Mouse (Mus musculus): Measurements from ENCODE around the gene Chrng. TPM values are rescaled to one million over a fixed set of nuclear protein-coding genes. Genes with fewer than 3 reads are reported as not detected.
A peak's percentile ranks its signal among the peaks of the same experiment; 100 is the strongest.

The Chrng gene
- total RNA-seq, 1 experiment: 0.13 TPM

- no peak for DNase-seq (ENCODE audit: low read depth, low spot score)
- no peaks in the 10 kb centered on the region for H3K36me3 ChIP-seq (ENCODE audit: control insufficient read depth, insufficient read depth, low read length, poor library complexity, severe bottlenecking)
Measured at GRCm38 (mm10) chr1:87183013-87183412, 21.4 kb upstream of the Chrng start, which contains the start of gene Prss56. TSS of gene Prss56 (plus strand) at chr1:87183313.

DNA sequence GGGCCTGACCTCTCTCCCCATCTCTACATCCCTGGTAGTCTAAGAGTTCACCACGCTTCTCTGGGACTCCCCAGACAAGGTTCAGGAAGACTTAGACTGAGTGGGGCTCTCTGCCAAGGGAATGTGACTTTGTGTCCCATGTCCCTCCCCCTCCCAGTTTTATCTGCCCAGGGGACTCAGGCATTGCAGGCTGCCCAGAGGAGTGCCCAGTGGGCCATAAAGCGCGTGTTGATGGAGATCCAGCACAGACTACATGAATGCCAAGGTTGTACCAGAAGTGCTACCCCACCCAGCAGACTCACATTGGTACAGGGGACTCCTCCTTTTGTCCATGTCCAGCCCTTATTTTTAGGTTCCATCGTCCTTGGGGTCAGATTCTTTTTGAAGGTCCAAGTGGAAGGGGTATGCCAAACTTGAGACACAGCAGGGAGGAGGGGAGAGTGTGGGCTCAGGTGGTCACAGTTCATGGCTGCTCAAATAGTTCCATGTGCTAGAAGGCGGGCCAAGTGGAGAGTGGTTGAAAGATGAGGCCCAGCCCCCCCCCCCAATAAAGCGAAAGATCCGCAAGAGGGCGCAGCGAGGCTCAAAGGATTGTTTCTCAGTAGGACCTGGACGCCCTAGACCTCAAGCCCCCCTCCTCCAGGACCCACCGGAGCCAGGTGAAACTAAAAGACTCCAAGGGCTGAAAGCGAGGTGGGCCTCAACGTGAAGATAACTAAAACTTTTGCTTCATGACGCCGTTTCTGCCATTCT lies 20.3 kb upstream of the Chrng start:
- H3K9ac ChIP-seq (ENCODE audit: insufficient read depth, low read depth, low read length, poor library complexity, severe bottlenecking): no peak overlapping the region
- in situ Hi-C loops (cut with MboI; ENCODE audit: low sequenced_read_pairs in 2 of 2, unreplicated experiment in 2 of 2): no loop called here

More at GRCm38 (mm10) chr1:87183013-87183412, 21.4 kb upstream of the Chrng start, which contains the start of gene Prss56:
- TF ChIP-seq ZC3H11A (IDR thresholded peaks at IDR 0.05; ENCODE audit: borderline replicate concordance, low read depth, low read length): no peak
- TF ChIP-seq ZNF384 (IDR thresholded peaks at IDR 0.05; ENCODE audit: low read depth, low read length): no peak
- no peak for TF ChIP-seq CHD2 (IDR thresholded peaks at IDR 0.05; ENCODE audit: low read depth, low read length)
- TF ChIP-seq HCFC1 (IDR thresholded peaks at IDR 0.05; ENCODE audit: borderline replicate concordance, insufficient read depth, low read length): no peak
- no peak for TF ChIP-seq MAFK (IDR thresholded peaks at IDR 0.05; ENCODE audit: insufficient read depth, low read depth, low read length)
- peaks cover 2 to 15% of the 10 kb centered on the region in 2 experiments; a peak in 3 of 4 replicates for H3K4me1 ChIP-seq (ENCODE audit: control insufficient read depth in 2 of 2, insufficient read depth in 2 of 2, low read length in 2 of 2, poor library complexity in 1 of 2)
- peak within 1 kb of the TSS; percentile 26 to 45; a peak in 2 of 4 replicates for H3K4me3 ChIP-seq (ENCODE audit: insufficient read depth in 1 of 2, low read depth in 1 of 2, low read length in 2 of 2, poor library complexity in 1 of 2, severe bottlenecking in 1 of 2)
- H3K27ac ChIP-seq (ENCODE audit: insufficient read depth, low read depth, low read length, poor library complexity, severe bottlenecking): no peak within 1 kb of the TSS
- in situ Hi-C loops (cut with MboI; ENCODE audit: low sequenced_read_pairs in 2 of 2, unreplicated experiment in 2 of 2): no loop called here
- no peaks in the 10 kb centered on the region for H3K9me3 ChIP-seq (ENCODE audit: control insufficient read depth, insufficient read depth, low read depth, low read length)
- no peak within 1 kb of the TSS for H3K9ac ChIP-seq (ENCODE audit: insufficient read depth, low read depth, low read length, poor library complexity, severe bottlenecking)

GRCm38 (mm10) chr1:87184751-87185139 lies 19.7 kb upstream of the Chrng start:
- Histone ChIP-seq H3K9ac (ENCODE audit: insufficient read depth, low read depth, low read length, poor library complexity, severe bottlenecking) (no peak overlapping the region), H3K4me1 (ENCODE audit: control insufficient read depth in 2 of 2, insufficient read depth in 2 of 2, low read length in 2 of 2, poor library complexity in 1 of 2) (peaks cover 2 to 15% of the 10 kb centered on the region in 2 experiments; a peak in 3 of 4 replicates), H3K27ac (ENCODE audit: insufficient read depth, low read depth, low read length, poor library complexity, severe bottlenecking) (no peak overlapping the region), H3K4me3 (ENCODE audit: insufficient read depth in 1 of 2, low read depth in 1 of 2, low read length in 2 of 2, poor library complexity in 1 of 2, severe bottlenecking in 1 of 2) (peak overlapping the region in 1 of 2 experiments; percentile 8; a peak in 1 of 4 replicates), H3K9me3 (ENCODE audit: control insufficient read depth, insufficient read depth, low read depth, low read length) (no peaks in the 10 kb centered on the region), H3K36me3 (ENCODE audit: control insufficient read depth, insufficient read depth, low read length, poor library complexity, severe bottlenecking) (no peaks in the 10 kb centered on the region)
- TF ChIP-seq ZC3H11A (IDR thresholded peaks at IDR 0.05; ENCODE audit: borderline replicate concordance, low read depth, low read length): no peak
- TF ChIP-seq MAFK (IDR thresholded peaks at IDR 0.05; ENCODE audit: insufficient read depth, low read depth, low read length): no peak
- TF ChIP-seq ZNF384 (IDR thresholded peaks at IDR 0.05; ENCODE audit: low read depth, low read length): no peak
- TF ChIP-seq CHD2 (IDR thresholded peaks at IDR 0.05; ENCODE audit: low read depth, low read length): no peak
- no peak for TF ChIP-seq HCFC1 (IDR thresholded peaks at IDR 0.05; ENCODE audit: borderline replicate concordance, insufficient read depth, low read length)
- DNase-seq (ENCODE audit: low read depth, low spot score): peak; percentile 79
- in situ Hi-C loops (cut with MboI; ENCODE audit: low sequenced_read_pairs in 2 of 2, unreplicated experiment in 2 of 2): no loop called here

More for the DNA sequence above, 20.3 kb upstream of the Chrng start:
- Histone ChIP-seq H3K4me3 (ENCODE audit: insufficient read depth in 1 of 2, low read depth in 1 of 2, low read length in 2 of 2, poor library complexity in 1 of 2, severe bottlenecking in 1 of 2) (peak overlapping the region in 1 of 2 experiments; percentile 8; a peak in 1 of 4 replicates), H3K9me3 (ENCODE audit: control insufficient read depth, insufficient read depth, low read depth, low read length) (no peaks in the 10 kb centered on the region), H3K27ac (ENCODE audit: insufficient read depth, low read depth, low read length, poor library complexity, severe bottlenecking) (no peak overlapping the region), H3K4me1 (ENCODE audit: control insufficient read depth in 2 of 2, insufficient read depth in 2 of 2, low read length in 2 of 2, poor library complexity in 1 of 2) (peaks cover 2 to 15% of the 10 kb centered on the region in 2 experiments; a peak in 3 of 4 replicates), H3K36me3 (ENCODE audit: control insufficient read depth, insufficient read depth, low read length, poor library complexity, severe bottlenecking) (no peaks in the 10 kb centered on the region)
- DNase-seq (ENCODE audit: low read depth, low spot score): no peak
- TF ChIP-seq MAFK (IDR thresholded peaks at IDR 0.05; ENCODE audit: insufficient read depth, low read depth, low read length): no peak
- TF ChIP-seq CHD2 (IDR thresholded peaks at IDR 0.05; ENCODE audit: low read depth, low read length): no peak

GRCm38 (mm10) chr1:87185526-87185925 lies 18.9 kb upstream of the Chrng start:
- TF ChIP-seq ZNF384 (IDR thresholded peaks at IDR 0.05; ENCODE audit: low read depth, low read length) (no peak), HCFC1 (IDR thresholded peaks at IDR 0.05; ENCODE audit: borderline replicate concordance, insufficient read depth, low read length) (no peak), MAFK (IDR thresholded peaks at IDR 0.05; ENCODE audit: insufficient read depth, low read depth, low read length) (no peak), ZC3H11A (IDR thresholded peaks at IDR 0.05; ENCODE audit: borderline replicate concordance, low read depth, low read length) (no peak), CHD2 (IDR thresholded peaks at IDR 0.05; ENCODE audit: low read depth, low read length) (no peak)
- peak overlapping the region in 1 of 2 experiments; percentile 77; a peak in 1 of 4 replicates for H3K4me3 ChIP-seq (ENCODE audit: insufficient read depth in 1 of 2, low read depth in 1 of 2, low read length in 2 of 2, poor library complexity in 1 of 2, severe bottlenecking in 1 of 2)
- H3K4me1 ChIP-seq (ENCODE audit: control insufficient read depth in 2 of 2, insufficient read depth in 2 of 2, low read length in 2 of 2, poor library complexity in 1 of 2): peaks cover 4 to 18% of the 10 kb centered on the region in 2 experiments; a peak in 3 of 4 replicates
- no peaks in the 10 kb centered on the region for H3K36me3 ChIP-seq (ENCODE audit: control insufficient read depth, insufficient read depth, low read length, poor library complexity, severe bottlenecking)
- no peak for DNase-seq (ENCODE audit: low read depth, low spot score)
- no peak overlapping the region for H3K27ac ChIP-seq (ENCODE audit: insufficient read depth, low read depth, low read length, poor library complexity, severe bottlenecking)
- no peaks in the 10 kb centered on the region for H3K9me3 ChIP-seq (ENCODE audit: control insufficient read depth, insufficient read depth, low read depth, low read length)
- H3K9ac ChIP-seq (ENCODE audit: insufficient read depth, low read depth, low read length, poor library complexity, severe bottlenecking): no peak overlapping the region
- in situ Hi-C loops (cut with MboI; ENCODE audit: low sequenced_read_pairs in 2 of 2, unreplicated experiment in 2 of 2): no loop called here

Measured in ES-E14 (cell line).